8 mouse cellular contexts compared by ENCODE assay signal in genomic region chr11:120348684-120349370, GRCm38 (mm10). TPM values are rescaled to one million over a fixed set of nuclear protein-coding genes. Genes with fewer than 3 reads are reported as not detected.
DNase-seq lines count a peak whose midpoint lies in the region; ATAC-seq and TF ChIP-seq lines count a peak whose summit lies in the region.

No protein-coding gene starts in this region.

- peak overlapping the region; percentile 66 for H3K27ac ChIP-seq in thymus, adult 2 months (ENCODE audit: control insufficient read depth, insufficient read depth, low read length)
- H3K27ac ChIP-seq in heart, embryonic 12.5 days (ENCODE audit: poor library complexity, severe bottlenecking), result peak overlapping the region; percentile 99

- no peak for TF ChIP-seq CTCF in thymus, adult 2 months (IDR thresholded peaks at IDR 0.05; ENCODE audit: borderline replicate concordance, control insufficient read depth, extremely low read depth, insufficient read depth, low read length, poor library complexity)

- TF ChIP-seq POLR2A in thymus, adult 2 months (IDR thresholded peaks at IDR 0.05; ENCODE audit: control insufficient read depth, extremely low read depth, insufficient read depth, low read length, poor library complexity), result peak; percentile 39

- peak overlapping the region; percentile 86 for H3K4me3 ChIP-seq in thymus, adult 2 months (ENCODE audit: control insufficient read depth, insufficient read depth, low read length)
- peak overlapping the region; percentile 95 for H3K4me3 ChIP-seq in heart, embryonic 12.5 days

- H3K27me3 ChIP-seq in thymus, adult 2 months (ENCODE audit: control insufficient read depth, insufficient read depth, low read length), result no peaks in the 10 kb centered on the region
- H3K27me3 ChIP-seq in heart, embryonic 12.5 days (replicated peaks), result no peaks in the 10 kb centered on the region

- peaks cover 13% of the 10 kb centered on the region for H3K36me3 ChIP-seq in thymus, adult 2 months (ENCODE audit: control insufficient read depth, insufficient read depth, low read length)
- peaks cover 16% of the 10 kb centered on the region for H3K36me3 ChIP-seq in heart, embryonic 12.5 days

- H3K9ac ChIP-seq in heart, embryonic 12.5 days, result peak overlapping the region; percentile 98

- DNase-seq in thymus, adult 2 months, result peak; percentile 48
- DNase-seq in thymus, postnatal 0 days (ENCODE audit: low spot score), result no peak
- DNase-seq in embryo, embryonic 10 days (ENCODE audit: low spot score), result peak; percentile 84
- peak; percentile 71 to 82 for DNase-seq in kidney, postnatal 4 days
- peak; percentile 55 for DNase-seq in lung, postnatal 14 days
- peak; percentile 86 for DNase-seq in retina, postnatal 1 day
- DNase-seq in frontal cortex, adult 2 months (ENCODE audit: extremely low spot score in 1 of 2, low spot score in 1 of 2), result no peak

- 8% methylated on average over 53 of the region's 53 CpGs for whole genome bisulfite sequencing in thymus, adult 2 months
- 6% methylated on average over 53 of the region's 53 CpGs for WGBS in heart, embryonic 12.5 days

- H3K4me2 ChIP-seq in heart, embryonic 12.5 days, result peak overlapping the region; percentile 76

- peak; percentile 12 for ATAC-seq in heart, embryonic 12.5 days (ENCODE audit: insufficient number of reproducible peaks, low FRiP score)

- peaks cover 39% of the 10 kb centered on the region for H3K4me1 ChIP-seq in thymus, adult 2 months (replicated peaks; ENCODE audit: control insufficient read depth, insufficient read depth, low read length)
- H3K4me1 ChIP-seq in heart, embryonic 12.5 days (replicated peaks), result peaks cover 35% of the 10 kb centered on the region

- H3K9me3 ChIP-seq in heart, embryonic 12.5 days (replicated peaks), result no peaks in the 10 kb centered on the region

RNA-seq across cellular contexts. Expression of gene Actg1, which starts 0.5 kb away (rescaled TPM):
- 1,233 and 1,455 TPM in 2 replicates for polyA plus RNA-seq in thymus, adult 2 months (2012; rRNA removed)
- polyA plus RNA-seq in thymus, postnatal 0 days (2015; fragmentation: Nextera tagmentation; extraction: Ambion mirVana), result 1,815 and 1,857 TPM in 2 replicates
- polyA plus RNA-seq in heart, embryonic 12.5 days (2016; fragmentation: Nextera tagmentation; extraction: Ambion mirVana), result 1,404 and 1,426 TPM in 2 replicates
- polyA plus RNA-seq in frontal cortex, adult 2 months (2012; rRNA removed), result 1,138 and 1,210 TPM in 2 replicates

RNA-seq across cellular contexts. Expression of gene Fscn2, which starts 12.5 kb away (rescaled TPM):
- 0.19 and 0.37 TPM in 2 replicates for polyA plus RNA-seq in thymus, adult 2 months (2012; rRNA removed)
- polyA plus RNA-seq in thymus, postnatal 0 days (2015; fragmentation: Nextera tagmentation; extraction: Ambion mirVana), result 0.46 and 0.59 TPM in 2 replicates
- 0.17 and 0.63 TPM in 2 replicates for polyA plus RNA-seq in heart, embryonic 12.5 days (2016; fragmentation: Nextera tagmentation; extraction: Ambion mirVana)
- 0.67 and 0.82 TPM in 2 replicates for polyA plus RNA-seq in frontal cortex, adult 2 months (2012; rRNA removed)

RNA-seq across cellular contexts. Expression of gene Faap100, which starts 29.7 kb away (rescaled TPM):
- 59.7 and 64.4 TPM in 2 replicates for polyA plus RNA-seq in thymus, adult 2 months (2012; rRNA removed)
- polyA plus RNA-seq in thymus, postnatal 0 days (2015; fragmentation: Nextera tagmentation; extraction: Ambion mirVana), result 12.8 and 15.9 TPM in 2 replicates
- 32.0 and 32.3 TPM in 2 replicates for polyA plus RNA-seq in heart, embryonic 12.5 days (2016; fragmentation: Nextera tagmentation; extraction: Ambion mirVana)
- polyA plus RNA-seq in frontal cortex, adult 2 months (2012; rRNA removed), result 27.6 and 27.8 TPM in 2 replicates

Comparison
In these comparisons a context has a peak if more than half of its experiments do, and no peak if none do; other contexts are left out.
1. DNase-seq: peak in thymus, adult 2 months (single experiment), embryo, embryonic 10 days (single experiment), kidney, postnatal 4 days (2 of 2), lung, postnatal 14 days (single experiment) and retina, postnatal 1 day (single experiment); none in thymus, postnatal 0 days (single experiment) and frontal cortex, adult 2 months (0 of 2).